Mouse (Mus musculus) cortical plate, adult 2 months (tissue): ENCODE measurements around the gene Ssh1.

ENCODE experiments used
- CTCF ChIP-seq: fragments of 200-500 bp; IDR thresholded peaks from 2 replicates; pipeline ENCODE4 v1.5.1; 2011; ENCODE audit warnings: mild to moderate bottlenecking, control low read depth, low read length; ENCODE audit not compliant: insufficient read depth; ENCODE audit errors: extremely low read depth
- POLR2A ChIP-seq: fragments of 200-500 bp; IDR thresholded peaks from 2 replicates; pipeline ENCODE4 v1.6.1; 2011; ENCODE audit warnings: mild to moderate bottlenecking, low read length, control low read depth; ENCODE audit not compliant: insufficient read depth; ENCODE audit errors: extremely low read depth

- no peak for TF ChIP-seq POLR2A
- no peak for TF ChIP-seq CTCF
Observed at GRCm38 (mm10) chr5:113902017-113902416, 91.7 kb downstream of the Ssh1 start.
